Mouse (Mus musculus) layer of hippocampus, postnatal 14 days (tissue): ENCODE results near the gene Icosl. TPM values are rescaled to one million over a fixed set of nuclear protein-coding genes. Genes with fewer than 3 reads are reported as not detected.
"Not testable (repeated sequence)": the region's sequence is repeated elsewhere in the genome, so short reads cannot be mapped to it uniquely, and the experiment has no call there.

Experiments used
- DNase-seq, 2 experiments: peaks; one replicate each; pipeline ENCODE4 v3.0.0; 2021 to 2022; ENCODE audit warnings: low spot score in 2 of 2, mixed read lengths in 1 of 2
- total RNA-seq, 2 experiments: library from RNA; stranded (reverse); gene quantifications; 2 replicates each; pipeline ENCODE4 v1.2.3; 2021

Icosl gene
- total RNA-seq, 2 experiments from 2014 or later: 4.5 to 5.7 TPM

GRCm38 (mm10) chr10:78114521-78115092 is 45.5 kb downstream of the Icosl start:
- DNase-seq: no peak

GRCm38 (mm10) chr10:78115153-78115552 is 46.1 kb downstream of the Icosl start:
- no peak for DNase-seq

- no peak for DNase-seq
These were observed 50.3 kb downstream of the Icosl start for GRCm38 (mm10) chr10:78119422-78119821.

DNA sequence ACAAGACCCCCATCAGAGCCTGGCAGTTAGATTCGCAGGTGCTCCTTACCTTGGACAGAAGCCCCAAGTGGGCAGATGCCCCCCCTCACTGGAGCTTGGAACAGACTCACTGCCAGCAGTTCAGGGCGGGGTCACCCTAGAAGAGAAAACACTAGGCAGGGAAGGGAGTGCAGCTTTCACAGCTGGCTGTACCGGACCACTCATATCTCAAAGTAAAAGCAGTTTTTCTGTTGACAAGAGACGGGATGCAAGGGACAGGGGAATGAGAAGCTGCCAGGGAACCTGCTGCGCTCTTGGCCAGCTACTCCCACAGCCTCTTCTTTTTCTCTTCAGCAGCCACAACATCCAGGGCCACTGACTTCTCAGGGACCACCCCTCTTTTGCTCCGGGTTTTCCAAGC is 55.0 kb downstream of the Icosl start:
- DNase-seq: not testable (repeated sequence)

DNA sequence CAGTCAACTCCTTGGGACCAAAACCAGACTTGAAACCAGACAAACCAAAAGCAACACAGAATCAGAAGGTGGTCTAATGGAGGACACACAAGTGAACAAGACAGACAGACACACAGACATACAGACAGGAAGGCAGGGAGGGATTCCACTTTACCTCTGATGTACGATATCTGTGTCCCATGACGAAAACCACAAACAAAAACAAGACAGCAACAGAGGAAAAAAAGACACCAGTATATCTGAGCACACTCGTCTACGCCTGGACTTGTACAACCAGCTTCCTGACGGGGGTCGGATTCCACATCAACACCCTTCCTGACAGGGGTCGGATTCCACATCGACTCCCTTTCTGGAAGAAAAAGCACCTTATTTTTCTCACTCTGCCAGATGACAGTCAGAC is 56.0 kb downstream of the Icosl start:
- DNase-seq: not testable (repeated sequence)

DNA sequence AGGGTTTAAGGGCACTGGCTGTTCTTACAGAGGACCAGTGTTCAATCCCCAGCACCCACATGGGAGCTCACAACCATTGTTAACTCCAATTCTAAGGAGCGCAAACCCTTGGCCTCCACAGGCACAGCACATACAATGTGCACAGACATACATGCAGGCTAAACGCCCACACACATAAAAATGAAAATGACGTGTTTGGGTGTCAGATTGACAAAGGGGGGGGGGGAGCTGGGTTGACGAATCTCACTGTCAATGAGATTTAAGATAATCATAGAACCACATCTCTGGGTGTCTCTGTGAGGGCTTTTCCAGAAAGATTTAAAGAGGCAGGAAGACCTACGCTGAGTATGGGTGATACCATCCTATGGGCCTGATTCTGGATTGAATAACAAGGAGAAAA is 57.2 kb downstream of the Icosl start:
- no peak for DNase-seq

GRCm38 (mm10) chr10:78127046-78127870 is 58.2 kb downstream of the Icosl start:
- DNase-seq: no peak

DNA sequence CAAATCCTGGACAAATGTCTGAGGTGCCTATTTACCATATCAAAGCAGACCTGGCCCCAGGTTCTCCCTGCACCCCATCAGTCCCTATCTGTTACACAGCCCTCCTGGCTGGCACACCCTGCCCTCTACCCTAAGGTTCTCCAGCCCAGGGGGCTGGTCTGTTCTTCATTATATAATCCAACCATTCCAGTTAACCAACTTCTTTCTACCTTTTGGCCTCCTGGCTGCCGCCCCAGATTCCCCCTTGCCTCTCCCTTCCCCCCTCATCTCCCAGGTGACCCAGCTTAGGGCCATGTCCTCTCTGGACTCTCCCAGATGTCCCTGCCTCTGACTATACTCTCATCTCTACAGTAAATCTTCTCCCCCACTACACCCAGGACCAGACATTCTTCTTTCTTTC is 58.8 kb downstream of the Icosl start:
- DNase-seq: no peak

GRCm38 (mm10) chr10:78128647-78129046 is 59.5 kb downstream of the Icosl start:
- no peak for DNase-seq

DNA sequence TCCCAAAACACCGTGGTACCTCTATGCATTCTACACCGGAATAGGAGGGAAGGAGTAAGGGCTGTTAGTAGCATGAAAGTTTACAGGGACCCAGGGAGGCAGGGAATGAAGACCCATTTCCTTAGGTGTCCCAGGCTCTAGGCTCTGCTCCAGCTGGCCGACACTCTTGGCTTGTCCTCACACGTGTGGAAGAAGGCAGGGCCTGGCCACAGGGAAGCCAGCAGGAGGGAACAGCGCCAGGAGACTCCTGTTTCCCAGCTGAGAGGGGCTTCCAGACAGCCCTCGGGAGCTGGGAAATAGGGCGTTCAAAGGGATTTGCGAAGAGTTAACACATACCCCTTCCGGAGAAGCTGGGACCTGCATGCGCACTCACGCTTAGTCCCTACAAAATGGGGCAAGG is 60.3 kb downstream of the Icosl start:
- peak in 1 of 2 experiments; percentile 20 for DNase-seq

DNA sequence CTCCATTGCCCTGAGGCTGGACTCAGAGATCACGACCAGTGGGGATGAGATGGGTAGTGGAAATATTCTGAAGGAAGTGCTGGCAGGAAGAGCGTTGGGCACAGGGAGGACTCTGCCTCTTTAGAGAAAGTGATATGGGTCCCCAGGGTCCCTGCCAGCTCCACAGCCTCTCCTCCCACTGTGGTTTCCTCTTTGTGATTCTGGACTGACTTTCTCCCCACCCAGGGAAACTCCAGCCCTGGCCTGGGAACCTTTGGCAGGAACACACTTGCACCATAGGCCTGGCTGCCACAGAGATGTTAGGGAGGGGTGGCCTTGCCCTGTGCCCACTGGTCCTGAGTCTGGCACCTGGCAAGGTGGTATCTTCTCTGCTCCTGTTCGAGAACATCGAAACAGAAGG is 60.9 kb downstream of the Icosl start:
- no peak for DNase-seq

Other genes starting within 250 kb of the Icosl start
- gene Krtap10-4, start 242.2 kb upstream of the Icosl start, total RNA-seq: not detected
- gene Krtap10-10, start 233.4 kb upstream of the Icosl start, total RNA-seq: not detected
- gene Gm36176, start 222.5 kb upstream of the Icosl start, total RNA-seq: not detected
- gene Gm10318, start 216.4 kb upstream of the Icosl start, total RNA-seq: not detected
- not detected for gene Gm3285, start 207.3 kb upstream of the Icosl start, total RNA-seq
- 10 to 100 TPM; 10.4 to 10.8 TPM for gene Lrrc3, start 166.8 kb upstream of the Icosl start, total RNA-seq
- 10 to 100 TPM; 31.3 to 32.6 TPM for gene Trpm2, start 98.7 kb upstream of the Icosl start, total RNA-seq
- 10 to 100 TPM; 35.2 to 37.4 TPM for gene 1810043G02Rik, start 90.8 kb upstream of the Icosl start, total RNA-seq
- gene Pfkl, start 59.2 kb upstream of the Icosl start, total RNA-seq: 100 to 1,000 TPM; 155 to 164 TPM
- under 1 TPM; 0.39 to 0.57 TPM for gene Dnmt3l, start 27.4 kb upstream of the Icosl start, total RNA-seq
- under 1 TPM; 0.16 to 0.45 TPM for gene Aire, start 25.7 kb upstream of the Icosl start, total RNA-seq
- 100 to 1,000 TPM; 116 to 119 TPM for gene D10Jhu81e, start 100.5 kb downstream of the Icosl start, total RNA-seq
- gene Pwp2, start 115.8 kb downstream of the Icosl start, total RNA-seq: 10 to 100 TPM; 17.5 to 17.9 TPM
- gene Trappc10, start 175.3 kb downstream of the Icosl start, total RNA-seq: 10 to 100 TPM; 76.9 to 80.1 TPM